Mouse (Mus musculus): Measurements from ENCODE around the gene Lhb.

- TF ChIP-seq CTCF (IDR thresholded peaks at IDR 0.05; ENCODE audit: low read depth) (no peak), EP300 (optimal IDR thresholded peaks at IDR 0.05) (no peak)
Measured at GRCm38 (mm10) chr7:45401521-45402085, 19.0 kb upstream of the Lhb start.
